Mouse (Mus musculus): Measurements from ENCODE around the gene Usp7.

Gene Usp7

DNA sequence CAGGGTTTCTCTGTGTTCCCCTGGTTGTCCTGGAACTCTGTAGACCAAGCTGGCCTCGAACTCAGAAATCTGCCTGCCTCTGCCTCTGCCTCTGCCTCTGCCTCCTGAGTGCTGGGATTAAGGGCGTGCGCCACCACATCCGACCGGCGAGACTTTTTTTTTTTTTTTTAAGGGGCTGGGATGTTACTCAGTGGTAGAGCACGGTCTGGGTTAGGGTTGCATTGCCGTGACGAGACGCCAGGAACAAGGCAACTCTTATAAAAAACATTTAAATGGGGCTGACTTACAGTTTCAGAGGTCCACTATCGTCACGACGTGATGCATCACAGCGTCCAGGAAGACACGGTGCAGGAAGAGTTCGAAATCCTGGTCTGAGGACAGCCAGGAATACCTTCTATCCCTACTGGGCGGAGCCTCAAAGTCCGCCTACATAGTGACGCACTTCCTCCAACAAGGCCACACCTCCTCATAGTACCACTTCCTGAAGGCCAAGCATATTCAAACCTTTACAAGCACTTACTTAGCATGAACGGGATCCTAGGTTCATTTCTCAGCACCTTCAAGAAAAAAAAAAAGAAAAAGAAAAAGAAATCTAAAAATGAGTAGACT is at the start of gene Usp7:
Gene Usp7, minus strand, starts transcription at position 360 of the 609 bp plus-strand sequence.
- no peak for DNase-seq (ENCODE audit: low read depth, low spot score)

DNA sequence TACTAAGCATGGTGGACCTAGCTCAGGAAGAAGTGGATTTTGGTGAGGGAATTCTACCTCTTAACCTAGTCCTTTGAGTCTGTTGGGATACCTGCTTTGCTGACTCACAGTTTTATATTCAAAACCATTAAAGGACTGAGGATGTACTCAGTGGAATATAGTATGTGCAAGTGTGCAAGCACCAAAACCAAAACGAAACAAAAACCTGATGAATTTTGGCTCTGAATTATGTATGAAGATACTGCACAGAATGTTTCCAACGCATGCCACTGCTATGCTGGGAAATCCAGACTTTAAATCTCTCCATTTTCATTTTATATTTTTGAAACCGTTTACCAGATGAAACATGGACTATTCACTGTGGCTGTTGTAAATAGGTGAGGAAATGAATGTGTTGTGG is 48.4 kb upstream of the Usp7 start:
- no peak for DNase-seq (ENCODE audit: low read depth, low spot score)

DNA sequence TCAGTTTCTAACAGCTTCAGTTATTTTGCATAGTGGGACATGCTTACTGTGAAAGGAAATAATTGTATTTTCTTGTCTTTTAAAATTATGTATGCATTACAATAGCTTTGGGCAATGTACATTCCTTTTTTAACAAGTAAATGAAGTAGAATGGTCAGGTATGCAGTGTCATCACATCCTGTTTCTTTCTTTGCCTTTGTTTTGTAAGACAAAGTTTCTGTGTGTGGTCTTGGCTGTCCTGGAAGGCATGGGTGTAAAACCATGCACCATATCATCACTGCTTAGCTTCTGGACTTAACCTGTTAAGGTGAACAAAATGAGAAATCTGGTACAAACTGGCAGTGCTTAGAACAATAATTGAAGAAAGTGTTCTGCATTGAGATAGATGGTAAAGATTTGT is 46.8 kb upstream of the Usp7 start:
- no peak for DNase-seq (ENCODE audit: low read depth, low spot score)

DNA sequence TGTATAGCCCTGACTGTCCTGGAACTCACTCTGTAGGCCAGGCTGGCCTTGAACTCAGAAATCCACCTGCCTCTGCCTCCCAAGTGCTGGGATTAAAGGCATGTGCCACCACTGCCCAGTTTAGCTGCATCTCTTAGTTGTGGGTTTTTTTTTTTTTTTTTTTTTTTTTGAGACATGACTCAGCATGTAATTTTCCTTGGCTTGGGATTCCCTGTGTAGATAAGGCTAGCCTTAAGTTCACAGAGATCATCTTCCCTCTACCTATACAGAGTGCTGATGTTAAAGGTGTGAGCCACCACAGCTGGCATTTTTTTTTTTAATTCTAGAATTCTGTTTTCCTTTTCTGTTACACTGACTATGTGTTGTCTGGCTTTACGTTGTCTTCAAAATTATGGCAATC is 45.5 kb upstream of the Usp7 start:
- DNase-seq (ENCODE audit: low read depth, low spot score) = no peak

DNA sequence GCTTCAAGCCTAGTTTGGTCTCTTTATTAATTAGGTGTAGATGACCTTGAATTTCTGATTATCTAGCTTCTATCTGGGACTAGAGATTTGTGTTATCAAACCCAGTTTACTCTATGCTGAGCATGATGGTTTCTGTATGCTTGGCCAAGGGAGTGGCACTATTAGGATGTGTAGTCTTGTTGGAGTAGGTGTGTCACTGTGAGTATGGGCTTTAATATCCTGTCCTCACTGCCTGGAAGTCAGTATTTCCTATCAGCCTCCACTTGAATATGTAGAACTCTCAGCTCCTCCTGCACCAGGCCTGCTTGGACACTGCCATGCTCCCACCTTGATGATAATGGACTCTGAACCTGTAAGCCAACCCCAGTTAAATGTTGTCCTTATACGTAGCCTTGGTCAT is 44.8 kb upstream of the Usp7 start:
- DNase-seq (ENCODE audit: low read depth, low spot score) = no peak

DNA sequence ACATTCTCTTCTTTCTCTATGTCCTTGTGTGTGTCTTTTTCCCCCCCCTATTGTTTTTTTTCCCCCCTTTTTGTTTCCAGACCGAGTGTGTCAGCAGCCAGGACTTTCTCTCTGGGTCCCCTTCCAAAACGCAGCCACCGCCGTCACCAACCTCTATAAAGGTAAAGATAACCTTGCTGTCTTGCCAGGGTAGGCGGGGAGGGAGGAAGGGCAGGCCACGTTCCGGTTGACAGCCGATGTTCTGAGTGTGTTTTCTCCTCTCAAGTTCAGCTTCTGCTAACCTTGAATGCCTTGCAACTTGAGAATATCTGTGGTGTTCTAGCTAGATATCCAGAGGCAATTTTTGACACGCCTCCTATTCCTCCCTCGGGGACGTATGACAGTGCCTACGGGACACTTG is 39.1 kb upstream of the Usp7 start:
- DNase-seq (ENCODE audit: low read depth, low spot score) = no peak

DNA sequence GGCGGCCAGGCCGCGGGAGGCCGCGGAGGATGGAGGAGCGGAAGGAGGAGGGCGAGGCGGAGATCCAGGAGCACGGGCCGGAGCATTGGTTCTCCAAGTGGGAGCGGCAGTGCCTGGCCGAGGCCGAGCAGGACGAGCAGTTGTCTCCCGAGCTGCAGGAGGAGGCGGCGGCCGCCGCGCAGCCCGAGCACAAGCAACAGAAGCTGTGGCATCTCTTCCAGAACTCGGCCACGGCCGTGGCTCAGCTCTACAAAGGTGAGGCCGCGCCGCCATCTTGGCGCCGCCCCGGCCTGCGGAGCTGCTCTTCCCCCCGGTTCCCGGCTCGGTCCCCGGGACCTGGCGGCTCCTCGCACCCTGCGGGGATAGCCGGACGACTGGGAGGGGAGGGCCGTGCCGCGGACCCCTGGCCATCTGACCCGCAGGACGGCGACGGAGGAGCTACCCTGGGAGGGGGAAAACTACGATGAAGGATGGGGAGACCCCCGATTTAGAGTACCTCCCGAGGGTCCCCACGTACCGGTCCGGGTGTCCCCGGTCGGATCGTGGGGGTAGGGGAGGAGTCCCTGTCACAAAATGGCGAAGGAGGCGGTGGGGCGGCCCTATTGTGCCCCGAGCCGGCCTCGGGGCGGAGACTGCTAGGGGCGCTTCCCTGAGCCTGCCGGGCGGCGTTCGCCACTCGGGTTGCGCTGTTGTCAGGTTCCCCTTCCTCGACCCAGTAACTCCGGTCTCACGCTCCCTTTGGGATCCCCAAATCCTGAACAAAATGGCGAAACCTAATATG is 38.5 kb upstream of the Usp7 start:
- peak; percentile 29 for DNase-seq (ENCODE audit: low read depth, low spot score)

DNA sequence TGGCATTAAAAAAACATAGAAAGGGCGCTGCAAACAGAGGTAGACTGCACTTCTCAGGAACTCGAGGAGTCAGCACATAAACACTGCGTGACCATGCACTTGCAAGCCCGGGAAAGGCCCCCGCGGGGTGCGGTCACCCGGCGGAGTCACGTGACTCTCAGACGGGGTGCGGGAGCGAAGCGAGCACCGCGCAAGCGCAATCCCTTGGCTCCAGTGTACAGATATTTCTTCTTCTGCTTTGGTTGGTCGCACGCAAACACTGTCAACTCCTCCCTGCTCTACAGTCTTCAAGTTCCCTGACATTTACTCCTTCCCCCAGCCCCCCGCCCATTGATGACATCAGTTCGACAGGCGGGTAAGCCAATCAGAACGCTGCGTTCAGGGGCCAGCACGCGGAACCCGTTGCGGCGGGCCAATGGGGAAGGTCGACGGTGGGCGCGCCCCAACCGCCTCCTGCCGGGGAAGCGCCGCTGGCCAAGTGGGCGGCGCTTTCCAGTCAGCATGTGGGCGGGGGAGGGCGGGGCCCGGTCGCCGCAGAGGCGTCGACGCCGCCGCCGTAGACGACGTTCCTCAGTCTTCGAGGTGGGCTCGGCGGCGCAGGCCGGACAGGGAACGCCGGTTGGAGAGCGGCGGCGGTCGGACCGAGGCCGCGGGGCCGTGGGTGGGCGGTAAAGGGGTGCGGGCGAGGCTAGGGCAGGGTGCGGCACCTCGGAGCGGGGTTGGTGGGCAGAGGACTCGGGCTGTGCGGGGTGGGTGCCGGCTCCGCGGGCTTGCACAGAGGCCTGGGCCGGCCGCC is 37.7 kb upstream of the Usp7 start, which contains the start of gene 1810013L24Rik:
Gene 1810013L24Rik, plus strand, starts transcription at position 537 of the 796 bp plus-strand sequence.
- DNase-seq (ENCODE audit: low read depth, low spot score) = peak; percentile 98

DNA sequence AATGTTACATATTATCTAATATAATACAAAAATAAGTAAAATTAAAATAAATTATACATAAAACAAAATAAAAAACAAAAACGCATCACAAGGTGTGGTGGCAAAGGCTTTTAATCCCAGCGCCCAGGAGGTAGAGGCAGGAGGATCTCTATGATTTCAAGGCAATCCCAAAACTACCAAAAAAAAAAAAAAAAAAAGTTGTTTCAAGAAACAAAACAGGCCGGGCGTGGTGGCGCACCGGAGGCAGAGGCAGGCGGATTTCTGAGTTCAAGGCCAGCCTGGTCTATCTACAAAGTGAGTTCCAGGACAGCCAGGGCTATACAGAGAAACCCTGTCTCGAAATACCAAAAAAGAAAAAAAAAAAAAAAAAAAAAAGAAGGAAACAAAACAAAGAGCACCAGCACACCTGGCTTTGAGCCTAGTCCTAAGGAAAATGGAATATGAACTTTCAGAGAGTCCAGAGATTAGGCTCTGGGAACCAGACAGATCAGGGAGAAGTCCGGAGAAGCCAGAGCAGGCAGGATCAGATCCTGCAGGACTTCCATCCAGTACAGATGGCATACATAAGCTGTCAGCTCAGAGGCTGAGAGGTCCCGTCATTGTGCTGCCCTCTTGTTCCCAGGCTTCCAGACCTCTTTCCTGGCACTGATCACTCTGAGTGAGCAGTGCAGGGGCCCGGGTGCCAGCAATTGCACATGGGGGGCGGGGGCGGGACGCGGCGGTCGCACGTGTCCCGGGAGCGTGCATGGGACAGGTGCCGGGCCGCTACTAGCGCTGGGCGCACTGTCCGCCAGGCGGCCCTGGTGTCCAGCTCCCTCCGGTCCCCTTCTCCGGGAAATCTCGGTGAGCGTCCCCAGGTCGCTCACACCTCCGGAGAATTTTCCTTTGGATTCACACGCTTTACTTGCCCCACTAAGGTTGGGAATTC is 36.8 kb upstream of the Usp7 start:
- DNase-seq (ENCODE audit: low read depth, low spot score) = no peak

DNA sequence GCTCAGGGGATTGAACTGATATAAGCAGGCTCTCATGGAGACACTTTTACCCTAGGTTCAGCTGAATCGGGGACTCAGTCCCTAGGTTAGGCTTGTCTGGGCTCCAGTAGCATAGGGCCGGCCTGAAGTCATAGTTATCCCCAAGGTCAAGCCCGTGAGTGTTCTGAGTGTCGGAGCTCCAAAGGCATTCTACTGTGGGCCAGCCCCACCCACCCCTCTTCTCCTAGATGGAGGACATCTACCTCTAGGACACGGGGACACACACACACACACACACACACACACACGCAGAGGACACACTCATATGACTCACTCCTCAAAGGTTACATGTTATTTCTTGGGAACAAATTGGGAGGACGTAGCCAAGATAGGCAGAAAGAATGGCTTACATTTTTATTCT is 35.3 kb upstream of the Usp7 start:
- no peak for DNase-seq (ENCODE audit: low read depth, low spot score)

DNA sequence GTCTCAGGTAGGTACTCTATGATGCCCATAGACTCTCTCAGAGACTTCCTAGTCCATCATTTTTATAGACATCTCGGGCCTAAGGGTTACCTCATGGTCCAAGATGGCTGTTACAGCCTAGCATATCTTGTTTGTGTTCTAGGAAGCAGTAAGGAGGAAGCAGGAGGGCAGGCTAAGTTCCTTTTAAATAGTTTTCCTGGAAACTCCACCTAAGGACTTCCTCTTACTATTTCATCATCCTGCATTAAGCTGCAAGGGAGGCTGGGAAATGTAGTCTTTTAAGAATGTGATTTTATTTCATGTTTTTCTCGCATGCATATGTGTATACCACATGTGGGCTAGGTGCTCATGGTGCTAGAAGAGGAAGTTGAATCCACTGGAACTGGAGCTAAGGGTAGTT is 31.6 kb upstream of the Usp7 start:
- DNase-seq (ENCODE audit: low read depth, low spot score) = no peak

DNA sequence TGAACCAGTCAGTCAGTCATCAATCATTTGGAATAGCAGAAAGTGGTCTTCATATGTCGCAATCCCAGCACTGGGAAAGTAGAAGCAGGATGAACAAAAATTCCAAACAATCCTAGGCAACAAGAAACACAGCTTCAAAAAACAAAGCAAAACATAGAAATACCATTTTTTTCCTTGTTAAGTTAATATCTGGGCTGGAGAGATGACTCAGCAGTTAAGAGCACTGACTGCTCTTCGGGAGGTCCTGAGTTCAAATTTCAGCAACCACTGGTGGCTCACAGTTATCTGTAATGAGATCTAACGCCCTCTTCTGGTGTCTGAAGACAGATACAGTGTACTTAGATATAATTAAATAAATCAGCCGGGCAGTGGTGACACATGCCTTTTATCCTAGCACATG is 30.5 kb upstream of the Usp7 start:
- no peak for DNase-seq (ENCODE audit: low read depth, low spot score)

DNA sequence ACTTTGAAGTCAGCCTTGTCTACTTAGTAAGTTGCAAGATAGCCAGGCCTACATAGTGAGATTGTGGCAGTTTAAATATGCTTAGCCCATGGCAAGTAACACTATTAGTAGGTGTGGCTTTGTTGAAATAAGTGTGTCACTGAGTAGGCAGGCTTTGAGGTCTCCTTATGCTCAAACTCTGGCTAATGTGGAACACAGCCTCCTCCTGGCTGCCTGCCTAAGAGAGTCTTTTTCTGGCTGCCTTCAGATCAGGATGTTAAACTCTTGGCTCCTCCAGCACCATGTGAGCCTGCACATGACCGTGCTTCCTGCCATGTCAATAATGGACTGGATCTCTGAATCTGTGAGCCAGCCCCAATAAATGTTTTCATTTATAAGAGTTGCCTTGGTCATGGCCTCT is 29.3 kb upstream of the Usp7 start:
- no peak for DNase-seq (ENCODE audit: low read depth, low spot score)

DNA sequence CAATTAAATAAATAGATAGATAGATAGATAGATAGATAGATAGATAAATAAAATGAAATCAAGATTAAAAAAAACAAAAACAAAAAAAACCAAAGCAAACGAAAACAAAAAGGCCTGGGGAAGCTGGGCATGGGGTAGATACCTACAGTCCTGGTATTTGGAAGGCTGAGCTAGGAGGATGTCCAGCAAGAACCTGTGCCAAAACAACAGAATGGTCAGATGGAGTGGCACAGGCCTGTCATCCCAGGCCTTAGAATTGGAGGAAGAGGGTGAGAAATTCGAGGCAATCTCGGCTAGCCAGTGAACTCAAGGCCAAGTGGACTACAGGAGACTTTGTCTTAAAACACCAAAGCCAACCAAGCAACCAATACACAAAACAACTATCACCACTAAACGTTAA is 25.8 kb upstream of the Usp7 start:
- DNase-seq (ENCODE audit: low read depth, low spot score) = no peak

DNA sequence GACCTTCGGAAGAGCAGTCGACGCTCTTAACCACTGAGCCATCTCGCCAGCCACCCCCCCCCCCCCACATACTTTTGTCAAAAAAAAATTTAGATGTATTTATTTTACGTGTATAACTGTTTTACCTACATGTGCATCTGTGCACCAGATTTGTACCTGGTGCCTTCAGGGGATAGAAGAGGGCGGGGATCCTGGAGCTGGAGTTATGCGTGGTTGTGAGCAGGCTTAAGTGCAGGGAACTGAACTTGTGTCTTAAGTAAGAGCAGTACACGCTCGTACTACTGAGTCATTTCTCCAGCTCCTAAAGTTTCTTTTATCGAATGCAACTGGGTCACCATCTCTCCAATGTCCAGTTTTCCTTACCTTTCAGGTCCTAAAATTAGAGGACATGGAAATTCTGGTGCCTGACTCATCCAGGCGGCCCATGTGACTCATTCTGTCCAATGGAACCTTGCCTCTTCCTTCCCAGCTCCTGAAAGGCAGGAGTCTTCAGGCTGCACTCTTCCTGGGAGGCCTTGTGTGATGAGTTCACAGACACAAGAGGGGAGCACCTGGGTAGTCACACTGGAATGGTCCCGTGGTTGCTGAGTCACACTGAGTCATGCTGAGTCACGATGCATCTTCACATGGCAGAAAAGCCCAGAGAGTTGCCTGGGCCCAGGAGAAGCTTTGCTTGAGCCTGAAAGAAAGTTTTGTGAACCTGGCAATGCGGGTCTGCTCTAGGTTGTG is 18.5 kb upstream of the Usp7 start:
- no peak for DNase-seq (ENCODE audit: low read depth, low spot score)

DNA sequence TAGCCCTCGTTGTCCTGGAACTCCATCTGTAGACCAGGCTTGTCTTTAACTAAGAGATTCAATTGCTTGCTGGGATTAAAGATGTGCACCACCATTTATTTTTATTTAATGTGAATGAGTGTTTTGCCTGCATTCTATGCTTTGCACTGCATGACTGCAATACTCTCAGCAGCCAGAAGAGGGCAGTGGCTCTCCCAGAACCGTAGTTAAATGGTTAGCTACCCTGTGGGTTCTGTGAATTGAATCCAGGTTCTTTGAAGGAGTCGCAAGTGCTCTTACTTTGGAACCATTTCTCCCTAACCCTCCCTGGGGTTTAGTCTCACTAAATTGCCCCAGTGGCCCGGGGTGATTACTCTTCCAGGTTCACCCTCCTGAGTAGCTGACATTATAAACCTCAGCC is 14.6 kb upstream of the Usp7 start:
- DNase-seq (ENCODE audit: low read depth, low spot score) = peak; percentile 38

DNA sequence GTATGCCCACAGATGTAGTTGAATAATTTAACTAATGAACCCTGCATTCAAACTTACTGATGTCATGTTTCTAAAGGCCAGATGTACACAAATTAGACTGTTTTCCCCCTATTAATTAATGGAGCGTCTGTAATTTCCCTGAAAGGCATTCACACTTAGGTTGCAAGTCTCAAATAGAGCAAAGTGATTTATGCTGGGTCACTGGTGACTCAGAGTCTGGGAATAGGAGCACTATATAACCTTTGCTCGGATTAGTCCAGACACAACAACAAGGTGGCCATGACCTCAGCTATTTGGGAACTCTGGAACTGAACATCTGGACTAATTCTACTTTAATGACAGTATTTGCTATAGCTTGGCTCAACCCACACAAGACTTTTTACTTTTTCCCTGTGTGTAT is 3.8 kb upstream of the Usp7 start:
- DNase-seq (ENCODE audit: low read depth, low spot score) = peak; percentile 9

DNA sequence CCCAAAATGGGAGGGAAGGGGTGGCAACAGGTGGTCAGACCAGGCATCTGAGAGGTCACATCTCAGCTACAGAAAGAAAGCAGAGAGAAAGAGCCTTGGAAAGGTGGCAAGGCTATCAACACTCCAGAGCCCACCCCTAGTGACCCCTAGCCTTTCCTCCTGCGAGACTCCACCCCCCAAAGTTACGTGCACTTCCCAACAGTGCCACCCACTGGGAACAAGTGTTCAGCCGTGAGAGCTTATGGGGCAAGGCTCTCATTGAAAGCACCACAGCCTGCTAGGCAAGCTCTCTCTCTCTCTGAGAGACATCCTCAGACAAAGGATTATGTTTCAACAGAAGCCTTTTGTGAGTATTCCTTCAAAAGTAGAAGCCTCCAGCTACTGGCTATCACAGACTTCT is 2.8 kb upstream of the Usp7 start:
- DNase-seq (ENCODE audit: low read depth, low spot score) = no peak

DNA sequence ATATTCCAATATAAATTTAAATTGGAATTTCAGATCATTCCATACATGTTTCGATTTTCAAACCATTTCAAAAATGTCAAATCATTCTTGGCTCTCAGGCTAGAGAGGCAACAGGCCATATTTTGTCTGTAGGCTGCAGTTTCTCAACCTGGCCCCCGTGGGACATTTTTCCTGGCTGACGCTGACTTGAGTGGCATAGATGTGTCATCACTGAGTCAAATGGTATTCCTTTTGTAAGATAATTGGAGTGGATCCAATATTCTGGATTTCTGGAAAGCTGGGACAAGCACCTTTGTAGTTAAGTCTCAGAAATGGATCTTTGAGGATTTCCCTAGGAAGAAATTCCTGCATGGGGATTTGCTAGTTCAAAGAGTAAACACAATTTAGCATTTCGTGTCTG is 1.2 kb downstream of the Usp7 start:
- DNase-seq (ENCODE audit: low read depth, low spot score) = no peak

DNA sequence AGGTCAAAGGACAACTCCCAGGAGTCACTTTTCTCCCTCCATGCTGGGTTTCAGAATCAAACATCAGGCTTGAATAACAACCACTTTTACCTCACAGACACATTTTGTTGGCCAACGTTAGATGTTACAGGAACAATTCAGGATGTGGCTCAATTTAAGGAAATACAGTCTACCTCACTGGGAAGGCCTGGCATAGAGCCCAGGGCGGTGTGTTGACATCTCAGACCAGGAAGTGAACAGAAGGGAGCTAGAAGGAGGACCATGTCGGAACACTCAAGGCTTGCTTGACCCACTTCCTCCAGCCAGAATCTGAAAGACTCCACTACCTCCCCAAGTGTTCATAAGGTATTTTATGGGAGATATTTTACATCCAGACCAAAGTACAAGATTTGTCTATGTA is 7.4 kb downstream of the Usp7 start:
- DNase-seq (ENCODE audit: low read depth, low spot score) = no peak

Data from forelimb bud, embryonic 11.5 days (tissue).